Mouse (Mus musculus): ENCODE measurements at regions not wholly inside any gene's neighbourhood (a gene's known extent, or its start where the extent isn't known, plus 50 kb on each side); places are given as distances from the start of the nearest gene placed in this dataset.

- TF ChIP-seq CTCF (IDR thresholded peaks at IDR 0.05; ENCODE audit: low read depth) = no peak
- no peak for TF ChIP-seq EP300 (optimal IDR thresholded peaks at IDR 0.05)
These were observed 178.8 kb upstream of the Nampt start for GRCm38 (mm10) chr12:32640591-32640990.

Measured in stomach, postnatal 0 days (tissue).